Mouse (Mus musculus) heart, embryonic 14.5 days (tissue): ENCODE results near the gene Syt9. TPM values are rescaled to one million over a fixed set of nuclear protein-coding genes. Genes with fewer than 3 reads are reported as not detected.

Source experiments
- ATAC-seq: fragments of 200-750 bp; cut with Nextera tagmentation; 2 replicates; pipeline ENCODE4 v1.8.0; 2017; ENCODE audit warnings: low read depth, moderate TSS enrichment; ENCODE audit not compliant: insufficient number of reproducible peaks, insufficient read depth, low FRiP score
- H3K27ac ChIP-seq, 2 experiments: fragments of 200-500 bp in 1 of 2; fragments of 300-500 bp in 1 of 2; sonication (generic) in 1 of 2; replicated peaks in 1 of 2; 2 replicates each; pipeline ENCODE4 v1.5.1; 2012 to 2014; ENCODE audit warnings: low read depth in 2 of 2, low read length in 2 of 2, control low read depth in 1 of 2, mild to moderate bottlenecking in 1 of 2, mixed read lengths in 1 of 2; ENCODE audit not compliant: control insufficient read depth in 1 of 2, insufficient read depth in 1 of 2
- H3K27me3 ChIP-seq: fragments of 300-500 bp; sonication (generic); 2 replicates; pipeline ENCODE4 v1.6.1; 2014; ENCODE audit warnings: mild to moderate bottlenecking, low read length, control low read depth; ENCODE audit not compliant: control insufficient read depth, insufficient read depth
- H3K36me3 ChIP-seq: fragments of 300-500 bp; sonication (generic); 2 replicates; pipeline ENCODE4 v1.6.1; 2014; ENCODE audit warnings: mild to moderate bottlenecking, control low read depth, low read length, mixed read lengths; ENCODE audit not compliant: control insufficient read depth, insufficient read depth
- H3K4me1 ChIP-seq, 2 experiments: fragments of 200-500 bp in 1 of 2; fragments of 300-500 bp in 1 of 2; sonication (generic) in 1 of 2; 2 replicates each; pipeline ENCODE4 v1.6.1; 2012 to 2014; ENCODE audit warnings: low read length in 2 of 2, control low read depth in 1 of 2, mixed read lengths in 1 of 2; ENCODE audit not compliant: control insufficient read depth in 2 of 2, insufficient read depth in 2 of 2
- H3K4me2 ChIP-seq: fragments of 300-500 bp; sonication (generic); 2 replicates; pipeline ENCODE4 v1.6.1; 2014; ENCODE audit warnings: mild to moderate bottlenecking, low read length
- H3K4me3 ChIP-seq, 2 experiments: fragments of 200-500 bp in 1 of 2; fragments of 300-500 bp in 1 of 2; sonication (generic) in 1 of 2; 2 replicates each; pipeline ENCODE4 v1.5.1; 2012 to 2014; ENCODE audit warnings: low read length in 2 of 2, mild to moderate bottlenecking in 2 of 2, control low read depth in 1 of 2, low read depth in 1 of 2, moderate library complexity in 1 of 2; ENCODE audit not compliant: control insufficient read depth in 1 of 2, insufficient read depth in 1 of 2
- H3K9ac ChIP-seq: fragments of 300-500 bp; sonication (generic); 2 replicates; pipeline ENCODE4 v1.6.1; 2014; ENCODE audit warnings: mild to moderate bottlenecking, low read length
- H3K9me3 ChIP-seq: fragments of 300-500 bp; sonication (generic); 2 replicates; pipeline ENCODE4 v1.6.1; 2016; ENCODE audit warnings: low read length, control low read depth; ENCODE audit not compliant: control insufficient read depth
- WGBS: fragments of 180-500 bp; shearing (Covaris S2); extraction: QIAGEN DNeasy Blood & Tissue Kit; methylation state at CpG from one replicate; pipeline ENCODE4 v1.1.7; 2014; 5-methylcytosine and 5-hydroxymethylcytosine counted together
- polyA plus RNA-seq: library from polyadenylated mRNA; unstranded; fragments of >200 nt; fragmentation: Nextera tagmentation; extraction: Ambion mirVana; gene quantifications from 2 replicates; pipeline ENCODE4 v1.2.1, GENCODE M21; 2014

Gene Syt9
- 0.53 and 0.54 TPM in 2 replicates for polyA plus RNA-seq

- under 1% methylated on average over 75 of the region's 102 CpGs for WGBS
- Histone ChIP-seq H3K4me3 (peak within 1 kb of the TSS; percentile 60 to 65), H3K4me2 (peak within 1 kb of the TSS; percentile 99), H3K4me1 (peaks cover 2 to 7% of the 10 kb centered on the region in 2 experiments; a peak in 2 of 4 replicates), H3K9me3 (no peaks in the 10 kb centered on the region), H3K27me3 (peaks cover 62% of the 10 kb centered on the region), H3K9ac (peak within 1 kb of the TSS; percentile 66), H3K27ac (no peak within 1 kb of the TSS), H3K36me3 (no peaks in the 10 kb centered on the region)
- peak; percentile 76 for ATAC-seq
Observed at GRCm38 (mm10) chr7:107370232-107371125, at the start of gene Syt9. Syt9 (plus strand) TSS chr7:107370728.

- Histone ChIP-seq H3K9me3 (0 out of 2 replicates have a peak, but pooled peaks cover 3% of the 10 kb centered on the region), H3K36me3 (no peaks in the 10 kb centered on the region)
- WGBS: 86% methylated on average over 5 of the region's 5 CpGs
Observed at GRCm38 (mm10) chr7:107339013-107339412, 31.5 kb upstream of the Syt9 start.

GRCm38 (mm10) chr7:107339560-107340057 is 30.9 kb upstream of the Syt9 start:
- H3K9me3 ChIP-seq: 0 out of 2 replicates have a peak, but pooled peaks cover 3% of the 10 kb centered on the region
- no peak for ATAC-seq
- no peaks in the 10 kb centered on the region for H3K27me3 ChIP-seq
- no peak overlapping the region for H3K4me2 ChIP-seq
- WGBS: 42% methylated on average over 3 of the region's 3 CpGs
- H3K4me3 ChIP-seq: no peak overlapping the region
- H3K36me3 ChIP-seq: no peaks in the 10 kb centered on the region
- H3K9ac ChIP-seq: no peak overlapping the region
- no peak overlapping the region for H3K27ac ChIP-seq
- no peaks in the 10 kb centered on the region for H3K4me1 ChIP-seq

More at GRCm38 (mm10) chr7:107339013-107339412, 31.5 kb upstream of the Syt9 start:
- Histone ChIP-seq H3K4me1 (no peaks in the 10 kb centered on the region), H3K4me3 (no peak overlapping the region), H3K27me3 (no peaks in the 10 kb centered on the region), H3K4me2 (no peak overlapping the region), H3K27ac (no peak overlapping the region), H3K9ac (no peak overlapping the region)
- ATAC-seq: no peak

GRCm38 (mm10) chr7:107340221-107340620 is 30.3 kb upstream of the Syt9 start:
- no peak for ATAC-seq

GRCm38 (mm10) chr7:107341519-107342190 is 28.9 kb upstream of the Syt9 start:
- Histone ChIP-seq H3K36me3 (no peaks in the 10 kb centered on the region), H3K9me3 (0 out of 2 replicates have a peak, but pooled peaks cover 1% of the 10 kb centered on the region), H3K4me2 (no peak overlapping the region), H3K9ac (no peak overlapping the region), H3K27ac (no peak overlapping the region), H3K27me3 (no peaks in the 10 kb centered on the region), H3K4me3 (no peak overlapping the region), H3K4me1 (no peaks in the 10 kb centered on the region)
- no peak for ATAC-seq
- 59% methylated on average over 8 of the region's 8 CpGs for WGBS

More at GRCm38 (mm10) chr7:107340221-107340620, 30.3 kb upstream of the Syt9 start:
- H3K4me1 ChIP-seq: no peaks in the 10 kb centered on the region
- 0 out of 2 replicates have a peak, but pooled peaks cover 3% of the 10 kb centered on the region for H3K9me3 ChIP-seq
- no peak overlapping the region for H3K4me3 ChIP-seq
- WGBS: 29% methylated on average over 1 of the region's 1 CpGs
- H3K4me2 ChIP-seq: no peak overlapping the region
- H3K27me3 ChIP-seq: no peaks in the 10 kb centered on the region
- H3K27ac ChIP-seq: no peak overlapping the region
- H3K9ac ChIP-seq: no peak overlapping the region
- H3K36me3 ChIP-seq: no peaks in the 10 kb centered on the region

- Histone ChIP-seq H3K27me3 (no peaks in the 10 kb centered on the region), H3K9ac (no peak overlapping the region), H3K4me1 (no peaks in the 10 kb centered on the region), H3K9me3 (no peaks in the 10 kb centered on the region), H3K36me3 (no peaks in the 10 kb centered on the region), H3K27ac (no peak overlapping the region), H3K4me2 (no peak overlapping the region), H3K4me3 (no peak overlapping the region)
- 65% methylated on average over 1 of the region's 1 CpGs for WGBS
- no peak for ATAC-seq
Observed at GRCm38 (mm10) chr7:107349201-107349600, 21.3 kb upstream of the Syt9 start.

GRCm38 (mm10) chr7:107362153-107362552 is 8.4 kb upstream of the Syt9 start:
- H3K9ac ChIP-seq: no peak overlapping the region
- H3K36me3 ChIP-seq: no peaks in the 10 kb centered on the region
- WGBS: 85% methylated on average over 3 of the region's 3 CpGs
- no peak overlapping the region for H3K4me3 ChIP-seq
- ATAC-seq: no peak
- no peak overlapping the region for H3K27ac ChIP-seq
- no peak overlapping the region for H3K4me2 ChIP-seq
- no peaks in the 10 kb centered on the region for H3K9me3 ChIP-seq
- no peaks in the 10 kb centered on the region for H3K27me3 ChIP-seq
- H3K4me1 ChIP-seq: no peaks in the 10 kb centered on the region
